Mouse (Mus musculus) heart, adult 2 months (tissue): ENCODE data around the gene Pomt1.

Experiments
- CTCF ChIP-seq: fragments of 200-600 bp; IDR thresholded peaks from 2 replicates; pipeline ENCODE4 v1.8.1; 2022; ENCODE audit warnings: antibody characterized with exemption, mild to moderate bottlenecking, moderate library complexity
- EP300 ChIP-seq: fragments of 200-500 bp; IDR thresholded peaks from 2 replicates; pipeline ENCODE4 v1.6.1; 2011; ENCODE audit warnings: low read depth, low read length, control low read depth; ENCODE audit not compliant: insufficient read depth

GRCm38 (mm10) chr2:32220969-32221368, 15.4 kb upstream of the Pomt1 start:
- TF ChIP-seq EP300 (no peak), CTCF (no peak)
